Mouse (Mus musculus) left cerebral cortex, adult 11 months (tissue): ENCODE results near the gene Spred1.
A peak's percentile ranks its signal among the peaks of the same experiment; 100 is the strongest.
"Not testable (repeated sequence)": the region's sequence is repeated elsewhere in the genome, so short reads cannot be mapped to it uniquely, and the experiment has no call there.

Experiments
- DNase-seq: peaks from one replicate; pipeline ENCODE4 v3.0.0; 2022; ENCODE audit warnings: low spot score

The Spred1 gene

DNA sequence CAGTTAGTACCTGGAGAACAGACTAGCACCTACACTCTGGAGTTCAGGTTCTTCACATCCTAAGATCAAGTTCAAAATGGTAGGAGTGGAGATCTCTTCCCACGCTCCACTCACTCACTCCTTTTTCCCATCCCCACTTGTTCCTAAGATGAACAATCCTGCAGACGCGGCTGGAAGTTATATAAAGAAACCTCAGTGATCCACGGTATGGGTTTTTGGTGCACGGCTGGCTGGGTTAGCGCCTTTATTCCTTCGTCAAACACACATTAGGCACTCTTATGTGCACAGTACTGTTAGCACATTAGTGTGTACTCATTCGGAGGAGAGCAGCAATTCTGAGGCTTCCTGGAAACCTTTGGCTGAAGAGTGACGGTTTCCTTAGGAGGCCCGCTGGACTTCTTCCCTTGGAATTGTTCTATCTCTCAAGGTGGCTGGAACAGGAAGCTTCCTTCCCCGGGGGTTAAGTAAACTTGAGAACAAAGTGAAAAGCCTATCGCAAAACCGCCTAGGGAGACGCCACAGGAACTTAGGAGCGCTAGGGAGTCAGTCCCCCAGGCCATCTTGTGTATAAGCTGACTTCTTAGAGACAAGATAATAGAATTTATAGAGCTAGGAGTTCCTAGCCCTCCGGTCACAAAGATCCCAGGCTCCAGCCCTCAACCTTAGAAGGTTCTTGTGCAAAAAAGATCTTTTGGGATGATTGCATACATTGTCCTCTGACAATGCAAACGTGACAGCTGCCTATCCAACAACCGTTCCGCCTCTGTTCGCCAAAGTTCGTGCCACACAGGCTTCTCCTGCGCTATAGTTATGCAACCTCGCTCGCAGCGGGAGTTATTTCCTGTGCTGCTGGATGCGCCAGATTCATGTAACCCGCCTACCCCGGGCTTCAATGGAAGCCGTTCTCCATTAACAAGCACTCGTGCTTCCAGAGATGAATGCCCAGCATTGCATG lies 1.6 kb upstream of the Spred1 start:
- peak; percentile 86 for DNase-seq

DNA sequence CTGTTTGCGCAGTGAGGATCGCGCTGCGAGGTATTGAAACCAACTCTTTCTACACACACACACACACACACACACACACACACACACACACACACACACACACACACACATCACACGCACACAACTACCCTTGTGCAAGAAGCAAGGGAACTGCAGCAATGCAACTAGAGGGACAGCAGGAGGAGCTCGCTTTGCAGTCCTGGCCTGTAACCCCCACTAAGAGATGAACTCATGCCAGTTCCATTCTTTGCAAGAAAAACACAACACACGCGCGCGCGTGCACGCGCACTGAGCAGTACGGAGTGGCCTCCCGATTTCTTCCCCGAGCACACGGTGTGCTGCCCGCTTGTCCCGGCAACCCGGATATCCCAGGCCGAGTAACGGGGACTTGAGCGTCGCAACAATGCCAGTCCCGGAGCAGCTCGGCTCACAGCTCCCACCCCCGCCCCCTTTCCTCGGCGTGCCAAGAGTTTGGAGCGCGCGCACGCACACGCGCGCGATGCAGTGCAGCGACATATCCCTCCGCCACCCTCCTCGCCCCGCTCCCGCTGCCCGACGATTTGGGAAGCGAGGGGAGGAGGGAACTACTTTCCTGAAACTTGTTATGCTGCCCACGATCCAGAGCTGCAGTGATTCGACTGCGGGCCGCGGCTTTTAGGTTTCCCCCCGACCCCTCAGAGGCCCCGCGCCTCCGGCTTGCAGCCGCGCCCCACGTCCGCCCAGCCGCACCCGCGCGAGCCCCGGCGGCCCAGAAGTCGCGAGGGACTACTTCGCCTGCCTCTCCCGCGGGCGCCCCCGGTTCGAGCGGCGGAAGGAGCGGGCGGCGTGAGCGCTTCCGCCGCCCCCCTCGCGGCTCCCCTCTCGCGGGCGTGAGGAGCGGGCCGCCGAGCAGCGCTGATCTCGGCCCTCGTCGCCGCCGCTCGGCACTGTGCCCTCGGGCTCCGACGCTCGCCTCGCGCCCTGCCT lies 645 bp upstream of the Spred1 start:
- DNase-seq, result peak; percentile 87

DNA sequence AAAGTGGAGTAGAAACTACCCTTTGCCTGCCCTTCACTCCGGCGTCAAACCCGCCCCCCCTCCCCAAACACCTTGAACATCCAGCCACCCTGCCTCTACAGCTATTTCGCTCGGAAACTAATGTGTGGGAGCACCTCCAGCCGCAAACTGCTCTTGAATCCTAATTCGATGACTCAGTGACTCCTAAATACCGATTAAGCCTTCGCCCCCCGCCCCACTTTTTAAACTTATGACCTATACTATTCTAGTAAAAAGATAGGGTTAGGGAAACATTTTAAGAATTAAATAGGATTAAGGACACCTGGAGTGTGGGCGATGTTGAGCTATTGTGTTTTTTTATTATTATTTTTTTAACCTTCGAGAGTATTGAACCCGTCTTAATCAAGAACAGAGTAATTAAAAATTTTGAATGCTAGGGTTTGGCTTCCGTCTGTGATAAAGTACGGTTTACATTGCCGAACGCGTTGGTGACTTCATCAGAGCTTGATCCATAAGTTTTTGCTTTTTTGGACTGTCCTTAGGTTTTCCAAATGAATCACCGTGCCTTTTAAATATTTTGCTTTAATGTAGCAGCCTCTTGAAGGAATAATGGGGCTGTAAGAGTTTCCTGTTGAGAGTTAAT lies 921 bp downstream of the Spred1 start:
- no peak for DNase-seq

DNA sequence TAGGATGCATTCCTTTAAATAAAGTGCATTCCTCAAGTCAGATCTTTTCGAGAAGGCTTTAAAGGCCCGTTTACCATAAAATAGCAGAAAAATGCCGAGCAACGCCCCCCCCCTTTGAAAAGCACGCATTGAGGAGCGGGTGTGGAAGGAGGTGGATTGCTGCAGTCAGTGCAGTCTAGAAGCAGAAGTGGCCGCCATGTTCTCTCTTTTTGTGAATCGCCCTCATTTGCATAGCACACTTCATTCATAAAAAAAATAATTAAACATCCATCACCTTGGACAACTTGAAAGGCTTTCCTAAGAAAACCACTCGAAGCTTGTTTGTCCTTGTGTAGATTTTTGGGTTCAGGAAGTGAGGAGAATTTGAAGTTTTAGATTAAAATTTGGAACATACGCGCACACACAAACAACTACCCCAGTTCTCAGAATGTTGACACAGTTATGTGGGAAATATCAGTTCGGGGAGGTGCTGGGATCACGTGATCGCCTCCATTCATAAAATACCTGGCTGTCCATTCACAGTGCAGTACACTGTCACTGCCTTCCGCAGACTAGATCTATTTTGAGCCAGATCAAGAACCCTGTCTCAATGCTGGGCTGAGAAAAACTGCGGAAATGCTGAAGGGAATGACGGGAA lies 1.6 kb downstream of the Spred1 start:
- no peak for DNase-seq

DNA sequence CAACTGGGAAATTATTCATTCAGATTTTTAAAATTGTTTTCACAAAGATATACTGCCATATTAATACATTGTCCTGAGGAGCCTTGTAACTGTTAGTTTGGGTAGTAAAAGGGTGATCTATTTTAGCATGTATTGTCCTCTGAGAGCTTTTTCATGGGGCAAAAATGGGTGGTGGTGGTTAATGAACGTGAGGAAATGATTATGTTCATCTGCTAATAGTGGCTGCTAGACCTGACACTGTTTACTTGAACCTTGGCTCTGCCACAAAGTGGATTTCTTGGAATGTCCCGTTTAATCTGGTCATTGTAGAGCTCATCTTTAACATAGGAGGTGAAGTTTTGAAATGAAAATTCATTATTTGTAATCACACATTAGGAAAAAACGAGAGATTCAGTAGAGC lies 2.5 kb downstream of the Spred1 start:
- DNase-seq, result no peak

DNA sequence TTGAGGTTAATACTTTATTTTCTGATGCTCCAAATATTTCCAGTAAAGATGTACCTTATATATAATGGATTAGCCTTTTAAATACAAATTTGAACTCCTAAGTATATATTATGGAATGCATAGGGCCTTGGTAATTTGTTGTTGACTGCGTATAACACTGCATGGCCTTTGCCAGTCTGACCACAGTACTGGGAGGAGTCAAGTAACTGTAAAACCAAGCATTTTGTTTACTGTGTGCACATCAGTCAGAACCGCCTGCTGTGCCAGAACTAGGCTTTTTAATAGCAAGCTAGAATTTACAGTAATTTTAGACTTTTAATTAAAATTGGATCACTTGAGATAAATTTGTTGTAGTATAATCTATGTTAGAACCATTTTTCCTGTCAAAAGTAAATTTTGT lies 3.7 kb downstream of the Spred1 start:
- DNase-seq, result no peak

DNA sequence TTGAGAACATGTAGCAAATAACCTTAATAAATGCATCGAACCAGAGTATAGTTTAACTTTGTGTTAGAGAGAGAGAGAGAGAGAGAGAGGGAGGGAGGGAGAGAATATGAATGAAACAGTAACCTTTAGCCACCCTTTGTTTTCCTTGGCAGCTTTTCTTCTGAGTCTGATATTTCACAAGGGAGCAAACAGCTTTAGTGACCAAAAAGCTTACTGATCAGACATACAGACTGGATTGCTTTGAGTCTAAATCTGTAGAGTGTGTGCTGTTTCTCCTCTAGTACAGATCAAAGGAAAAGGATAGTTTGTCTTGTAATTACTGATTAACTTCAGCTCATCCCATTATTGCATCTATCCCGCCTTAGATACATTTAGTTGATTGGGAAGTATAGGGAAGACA lies 8.0 kb downstream of the Spred1 start:
- DNase-seq, result no peak

DNA sequence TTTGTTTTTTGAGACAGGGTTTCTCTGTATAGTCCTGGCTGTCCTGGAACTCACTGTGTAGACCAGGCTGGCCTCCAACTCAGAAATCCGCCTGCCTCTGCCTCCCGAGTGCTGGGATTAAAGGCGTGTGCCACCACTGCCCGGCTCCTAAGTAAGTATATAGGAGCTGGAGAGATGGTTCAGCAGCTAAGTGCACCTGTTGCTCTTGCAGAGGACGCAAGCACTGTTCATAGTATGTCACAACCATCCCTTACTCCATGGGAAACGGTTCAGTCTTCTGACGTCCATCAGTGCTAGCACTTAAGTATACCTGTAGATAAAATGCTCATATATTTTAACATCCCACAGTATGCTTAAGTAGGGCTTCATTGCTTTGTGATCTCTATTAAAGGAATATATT lies 9.9 kb downstream of the Spred1 start:
- not testable (repeated sequence) for DNase-seq

DNA sequence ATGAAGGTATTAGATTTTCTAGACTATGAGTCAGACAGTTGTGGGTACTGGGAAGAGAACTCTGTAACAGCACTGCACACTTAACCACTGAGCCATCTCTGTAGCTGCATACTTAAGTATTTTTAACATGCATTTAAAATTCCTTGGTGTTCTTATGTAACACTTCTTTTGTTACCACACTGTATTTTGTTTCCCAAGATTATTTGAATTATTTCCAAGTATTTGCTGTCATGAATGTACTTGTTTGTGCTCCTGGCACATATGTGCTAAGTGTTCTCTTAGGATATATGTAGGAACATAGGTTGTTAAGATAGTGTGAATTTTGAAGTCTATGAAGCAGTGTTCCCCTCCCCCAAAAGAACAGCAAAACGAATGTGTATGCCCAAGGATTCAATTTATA lies 10.7 kb downstream of the Spred1 start:
- no peak for DNase-seq

DNA sequence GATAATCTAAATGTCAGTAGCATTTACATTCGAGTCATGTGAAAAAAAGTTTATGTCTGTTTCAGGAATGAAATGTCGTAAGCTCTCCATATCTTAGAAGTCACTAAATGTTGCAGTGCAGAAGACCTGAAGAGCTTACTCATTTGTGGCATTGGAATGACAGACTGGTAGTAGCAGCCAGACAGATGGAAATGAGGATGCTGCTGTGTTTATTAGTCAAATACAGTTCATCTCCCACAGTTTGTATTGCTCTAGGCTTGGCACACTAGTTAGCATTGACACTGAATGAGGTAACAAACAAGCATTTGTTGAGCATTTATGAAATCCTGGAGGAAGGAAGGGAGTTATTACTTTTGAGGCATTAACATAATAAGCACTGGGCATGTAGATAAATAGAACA lies 12.4 kb downstream of the Spred1 start:
- DNase-seq, result no peak

DNA sequence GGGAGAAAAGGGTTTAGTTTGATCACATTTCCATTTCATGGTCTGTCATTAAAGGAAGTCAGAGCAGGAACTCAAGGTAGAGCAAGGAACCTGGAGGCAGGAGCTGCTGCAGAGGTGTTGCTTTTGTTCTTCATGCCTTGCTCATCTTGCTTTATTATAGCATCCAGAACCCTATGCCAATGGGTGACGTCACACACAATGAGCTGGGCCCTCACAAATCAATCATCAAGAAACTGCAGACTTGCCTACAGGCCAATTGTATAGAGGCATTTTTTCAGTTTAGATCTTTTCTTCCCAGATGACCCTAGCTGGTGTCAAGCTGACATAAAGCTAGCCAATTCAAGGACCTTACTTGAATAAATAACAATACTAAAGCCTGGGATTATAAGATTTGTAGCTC lies 16.6 kb downstream of the Spred1 start:
- no peak for DNase-seq

DNA sequence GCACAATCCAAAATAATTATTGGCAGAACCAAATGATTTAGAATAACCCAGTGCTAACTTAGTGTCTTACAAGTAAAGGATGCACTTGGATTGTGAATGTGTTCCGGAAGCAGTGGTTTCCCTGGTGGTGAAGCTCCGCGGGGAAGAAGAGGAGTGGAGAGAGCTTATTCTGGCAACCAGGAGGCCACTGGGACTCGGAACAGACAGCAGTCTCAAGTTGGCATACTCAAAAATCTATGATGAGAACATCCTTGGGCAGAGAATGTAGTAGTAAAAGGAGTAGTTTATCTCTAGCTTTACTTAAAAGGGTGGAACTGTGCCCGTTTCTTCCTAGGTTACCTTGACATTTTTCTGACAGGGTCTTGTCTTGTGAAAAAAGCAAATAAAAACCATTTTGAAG lies 17.8 kb downstream of the Spred1 start:
- DNase-seq, result no peak

DNA sequence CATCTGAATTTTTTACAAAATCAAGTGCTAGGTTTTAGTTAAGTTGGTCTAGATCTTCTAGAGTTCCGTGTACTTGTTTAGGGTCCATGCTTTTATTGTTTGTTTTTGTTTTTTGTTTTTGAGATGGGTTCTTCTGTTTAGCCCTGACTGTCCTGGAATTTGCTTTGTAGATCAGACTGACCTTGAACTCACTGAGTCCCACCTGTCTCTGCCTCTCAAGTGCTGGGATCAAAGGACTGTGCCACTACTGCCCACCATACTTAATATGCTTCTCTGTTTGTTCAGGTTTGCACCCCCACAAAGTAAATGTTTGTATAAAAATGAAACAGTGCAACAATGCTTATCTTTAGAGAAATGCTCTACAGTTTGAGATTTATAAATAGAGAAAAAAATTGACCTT lies 18.8 kb downstream of the Spred1 start:
- no peak for DNase-seq

DNA sequence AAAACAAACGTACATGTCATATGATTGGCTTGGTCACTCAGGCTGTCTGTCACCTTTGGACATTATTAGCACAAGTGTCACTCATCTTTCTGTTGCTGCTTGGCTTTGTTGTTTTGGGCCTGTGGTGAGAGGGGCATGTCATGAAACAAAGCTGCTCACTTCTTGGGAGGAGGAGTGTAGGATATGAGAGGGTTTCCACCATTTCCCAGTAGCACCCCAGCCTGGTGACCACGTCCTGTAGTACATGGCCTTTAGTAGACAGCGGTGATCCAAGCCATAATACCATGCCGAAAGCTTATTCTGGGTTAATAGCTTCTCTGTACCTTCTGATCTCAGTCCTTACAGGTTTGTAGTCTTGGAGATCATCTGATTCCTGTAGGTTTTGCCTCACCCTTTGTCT lies 21.9 kb downstream of the Spred1 start:
- no peak for DNase-seq

DNA sequence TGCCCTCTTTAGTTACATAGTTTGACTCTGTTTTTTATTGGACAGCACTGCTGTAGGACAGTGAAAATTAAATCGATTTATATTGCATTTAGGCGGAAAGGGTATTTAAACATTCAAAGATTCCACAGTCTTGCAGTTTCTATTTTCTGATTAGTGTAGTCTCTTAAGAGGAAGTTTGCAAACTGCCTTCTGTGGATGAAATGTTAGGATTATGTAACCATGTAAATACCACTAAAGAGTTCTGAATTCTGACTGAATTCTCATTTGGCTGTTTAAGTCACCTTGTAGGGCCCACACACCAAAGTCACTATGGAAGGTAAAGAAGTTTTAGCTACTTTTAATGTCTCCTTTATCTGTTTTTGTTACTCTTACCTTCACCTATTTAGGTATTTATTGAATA lies 24.9 kb downstream of the Spred1 start:
- DNase-seq, result no peak

DNA sequence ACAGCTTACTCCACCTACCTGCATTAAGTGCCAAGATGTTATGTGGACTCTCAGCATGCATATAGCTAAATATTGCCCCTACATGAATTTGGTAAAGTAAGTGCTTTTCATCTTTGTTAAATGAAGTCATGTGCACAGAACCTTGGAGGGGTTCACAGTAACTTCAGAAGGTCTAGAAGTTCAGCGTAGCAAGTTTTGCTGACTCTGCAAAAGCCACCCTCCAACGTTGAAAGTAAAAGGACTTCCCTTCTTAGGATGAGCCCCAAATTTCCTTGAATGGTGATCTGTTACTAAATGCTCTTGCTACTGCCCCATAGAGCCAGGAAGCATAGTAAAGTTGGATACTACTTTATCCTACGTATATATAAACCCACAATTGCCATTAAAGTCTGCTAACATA lies 25.4 kb downstream of the Spred1 start:
- DNase-seq, result no peak

DNA sequence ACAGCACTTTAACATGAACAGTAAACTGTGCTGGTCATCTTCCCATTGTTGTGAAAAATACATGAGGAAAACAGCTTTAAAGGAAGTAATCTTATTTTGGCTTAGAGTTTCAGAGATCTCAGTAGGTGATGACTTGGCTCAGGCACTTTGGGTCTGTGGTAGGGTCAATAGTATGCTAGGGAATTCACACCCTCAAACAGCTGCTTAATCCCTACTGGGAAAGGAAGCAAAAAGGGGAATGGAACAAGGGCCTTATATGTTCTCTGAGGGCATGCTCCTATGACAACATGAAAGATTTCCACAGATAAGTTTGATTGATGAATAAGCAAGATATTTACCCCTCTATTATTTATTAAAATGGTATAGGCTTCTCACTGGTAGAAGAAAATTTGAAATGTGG lies 31.0 kb downstream of the Spred1 start:
- no peak for DNase-seq

DNA sequence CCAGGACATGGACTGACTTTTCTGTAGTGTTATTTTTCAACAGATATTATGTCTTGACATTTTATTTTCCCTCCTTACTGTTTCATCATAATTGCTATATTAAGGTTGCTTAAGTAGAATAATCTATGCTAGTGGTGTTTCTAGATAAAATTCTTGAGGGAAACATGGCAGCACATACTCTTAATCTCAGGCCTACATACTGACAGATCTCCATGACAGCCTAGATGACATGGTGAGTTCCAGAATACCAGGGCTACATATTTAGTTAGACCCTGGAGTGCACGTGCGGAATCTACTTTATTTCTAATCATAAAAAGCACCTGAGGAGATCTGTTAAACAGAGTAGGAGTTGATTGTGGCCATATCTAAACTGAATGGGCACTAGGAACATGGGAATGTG lies 47.2 kb downstream of the Spred1 start:
- DNase-seq, result no peak

DNA sequence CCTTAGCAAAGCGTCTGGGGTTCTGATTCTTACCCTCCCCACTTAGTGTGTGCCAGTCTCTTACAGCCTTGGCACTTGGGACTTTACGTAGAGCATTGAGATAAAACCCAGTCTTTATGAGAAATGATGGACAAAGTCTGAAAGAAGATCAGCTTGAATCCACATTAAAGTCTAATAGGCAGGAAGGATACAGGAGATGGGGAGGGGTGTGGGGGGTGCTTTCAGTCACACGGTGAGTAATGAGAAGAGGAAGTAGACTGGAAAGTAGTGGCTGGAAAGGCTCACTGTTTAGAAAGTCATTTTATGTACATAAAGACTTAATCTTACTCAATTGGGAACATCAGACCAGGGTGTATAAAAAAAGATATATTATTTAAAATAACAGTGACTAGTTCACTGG lies 47.9 kb downstream of the Spred1 start:
- no peak for DNase-seq

DNA sequence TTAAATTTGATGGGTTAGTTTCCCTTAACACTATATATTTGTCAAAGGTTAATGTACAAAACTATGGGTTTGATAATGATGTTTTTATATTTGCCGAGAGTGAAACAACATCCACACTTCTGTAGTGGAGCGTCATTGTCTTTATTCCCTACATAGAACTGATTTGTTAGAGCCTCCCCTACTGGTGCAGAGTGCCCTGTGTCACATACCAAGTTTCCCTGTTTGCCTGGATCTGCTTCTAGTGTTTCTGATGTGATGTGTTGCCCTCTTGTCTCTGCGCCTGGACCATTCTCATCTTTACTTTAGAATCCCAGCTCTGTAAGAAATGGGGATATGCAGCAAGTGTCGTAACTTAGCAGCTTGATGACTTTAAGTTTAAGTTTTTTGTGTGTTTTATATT lies 51.8 kb downstream of the Spred1 start:
- DNase-seq, result no peak

DNA sequence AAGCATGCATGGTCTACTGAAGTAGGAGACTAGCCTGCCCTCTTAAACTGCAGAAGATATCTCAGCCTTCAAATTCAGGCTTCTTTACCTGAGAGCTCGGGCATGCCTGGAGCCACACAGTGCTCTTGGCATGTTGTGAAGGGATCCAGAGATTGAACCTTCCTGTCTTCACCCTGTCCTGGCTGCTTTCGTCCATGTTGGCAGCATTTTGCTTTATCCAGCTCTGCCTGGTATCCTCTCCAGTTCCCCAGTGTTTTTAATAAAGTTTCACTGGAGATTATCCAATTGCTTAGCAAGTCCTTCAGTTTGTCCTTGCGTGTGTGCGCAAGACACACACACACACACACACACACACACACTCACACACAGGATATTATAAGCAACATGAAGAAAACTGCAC lies 54.9 kb downstream of the Spred1 start:
- no peak for DNase-seq

DNA sequence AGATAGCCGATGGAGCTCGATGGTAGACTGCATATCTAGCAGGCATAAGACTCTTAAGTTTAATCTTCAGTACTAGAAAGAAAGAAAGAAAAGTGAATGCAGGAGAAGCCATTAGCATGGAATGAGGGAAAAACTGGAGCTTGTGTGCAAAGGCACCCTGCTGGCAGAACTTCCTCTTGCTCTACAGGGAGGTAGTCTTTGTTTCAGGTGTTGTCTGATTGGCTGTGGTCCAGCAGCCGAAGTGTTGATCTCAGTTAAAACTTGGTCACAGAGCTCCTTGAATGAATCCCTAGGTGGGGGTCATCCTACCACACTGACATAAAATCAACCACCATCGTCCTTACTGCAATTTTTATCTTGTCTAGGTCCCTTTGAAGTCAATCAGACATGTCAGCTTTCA lies 55.8 kb downstream of the Spred1 start:
- no peak for DNase-seq
